Mouse (Mus musculus) liver (tissue): ENCODE measurements around the gene Thoc5.

Source experiments
- DNase-seq: peaks from one replicate; pipeline ENCODE4 v3.0.0-alpha.2; 2020; ENCODE audit warnings: mixed read lengths

Thoc5 gene

GRCm38 (mm10) chr11:4894848-4895816 is at the start of gene Thoc5:
Gene Thoc5 (plus strand): TSS chr11:4895320.
- peak; percentile 83 for DNase-seq

GRCm38 (mm10) chr11:4848483-4849248 is 46.5 kb upstream of the Thoc5 start:
- peak; percentile 70 for DNase-seq

GRCm38 (mm10) chr11:4849258-4849943 is 45.7 kb upstream of the Thoc5 start, which contains the start of gene Nf2:
Gene Nf2 (minus strand): TSS chr11:4849536.
- peak; percentile 97 for DNase-seq

- DNase-seq: no peak
Measured at GRCm38 (mm10) chr11:4850404-4850803, 44.7 kb upstream of the Thoc5 start.

- no peak for DNase-seq
Measured at GRCm38 (mm10) chr11:4853021-4853420, 42.1 kb upstream of the Thoc5 start.

- DNase-seq: no peak
Measured at GRCm38 (mm10) chr11:4854181-4854580, 40.9 kb upstream of the Thoc5 start.

- no peak for DNase-seq
Measured at GRCm38 (mm10) chr11:4858416-4858815, 36.7 kb upstream of the Thoc5 start.

- no peak for DNase-seq
Measured at GRCm38 (mm10) chr11:4860986-4861385, 34.1 kb upstream of the Thoc5 start.

- no peak for DNase-seq
Measured at GRCm38 (mm10) chr11:4861816-4862604, 33.1 kb upstream of the Thoc5 start.

GRCm38 (mm10) chr11:4862730-4863129 is 32.4 kb upstream of the Thoc5 start:
- no peak for DNase-seq

- peak; percentile 70 for DNase-seq
Measured at GRCm38 (mm10) chr11:4865645-4866251, 29.4 kb upstream of the Thoc5 start.

GRCm38 (mm10) chr11:4873755-4874475 is 21.2 kb upstream of the Thoc5 start, which contains the start of gene Nipsnap1:
Gene Nipsnap1 (plus strand): TSS chr11:4873951.
- peak; percentile 86 for DNase-seq

GRCm38 (mm10) chr11:4874551-4874950 is 20.6 kb upstream of the Thoc5 start:
- DNase-seq: peak; percentile 61

- no peak for DNase-seq
Measured at GRCm38 (mm10) chr11:4881087-4881486, 14.0 kb upstream of the Thoc5 start.

- DNase-seq: peak; percentile 73
Measured at GRCm38 (mm10) chr11:4882892-4883627, 12.1 kb upstream of the Thoc5 start.

GRCm38 (mm10) chr11:4885385-4885903 is 9.7 kb upstream of the Thoc5 start:
- DNase-seq: peak; percentile 56

- no peak for DNase-seq
Measured at GRCm38 (mm10) chr11:4886987-4887386, 8.1 kb upstream of the Thoc5 start.

- peak; percentile 43 for DNase-seq
Measured at GRCm38 (mm10) chr11:4900437-4900836, 5.3 kb downstream of the Thoc5 start.

GRCm38 (mm10) chr11:4901956-4902355 is 6.8 kb downstream of the Thoc5 start:
- DNase-seq: no peak

- DNase-seq: no peak
Measured at GRCm38 (mm10) chr11:4906231-4906630, 11.1 kb downstream of the Thoc5 start.
